Mouse (Mus musculus) lung, postnatal 0 days (tissue): ENCODE measurements around the gene Kpnb1. TPM values are rescaled to one million over a fixed set of nuclear protein-coding genes. Genes with fewer than 3 reads are reported as not detected.
"Not testable (repeated sequence)": the region's sequence is repeated elsewhere in the genome, so short reads cannot be mapped to it uniquely, and the experiment has no call there.

Experiments used
- ATAC-seq: fragments of 200-750 bp; cut with Nextera tagmentation; 2 replicates; pipeline ENCODE4 v1.8.0; 2017; ENCODE audit warnings: moderate library complexity
- DNase-seq: peaks from one replicate; pipeline ENCODE4 v3.0.0-alpha.2; 2016; ENCODE audit warnings: low spot score
- H3K27ac ChIP-seq: fragments of 300-500 bp; sonication (generic); 2 replicates; pipeline ENCODE4 v1.5.1; 2014; ENCODE audit warnings: antibody characterized with exemption, mild to moderate bottlenecking, low read length, mixed read lengths
- H3K27me3 ChIP-seq: fragments of 300-500 bp; sonication (generic); replicated peaks from 2 replicates; pipeline ENCODE4 v1.6.1; 2014; ENCODE audit warnings: low read length, mixed read lengths; ENCODE audit not compliant: insufficient read depth
- H3K36me3 ChIP-seq: fragments of 300-500 bp; sonication (generic); 2 replicates; pipeline ENCODE4 v1.6.1; 2014; ENCODE audit warnings: low read length, mixed read lengths; ENCODE audit not compliant: insufficient read depth
- H3K4me1 ChIP-seq: fragments of 300-500 bp; sonication (generic); 2 replicates; pipeline ENCODE4 v1.6.1; 2014; ENCODE audit warnings: antibody characterized with exemption, low read depth, low read length, mixed read lengths; ENCODE audit not compliant: insufficient read depth
- H3K4me2 ChIP-seq: fragments of 300-500 bp; sonication (generic); replicated peaks from 2 replicates; pipeline ENCODE4 v1.6.1; 2014; ENCODE audit warnings: low read depth, mild to moderate bottlenecking, low read length, moderate library complexity, mixed read lengths
- H3K4me3 ChIP-seq: fragments of 300-500 bp; sonication (generic); 2 replicates; pipeline ENCODE4 v1.5.1; 2014; ENCODE audit warnings: low read depth, low read length
- H3K9ac ChIP-seq: fragments of 300-500 bp; sonication (generic); replicated peaks from 2 replicates; pipeline ENCODE4 v1.6.1; 2014; ENCODE audit warnings: low read depth, mild to moderate bottlenecking
- H3K9me3 ChIP-seq: fragments of 300-500 bp; sonication (generic); 2 replicates; pipeline ENCODE4 v1.6.1; 2016; ENCODE audit warnings: low read length, mixed read lengths
- CTCF ChIP-seq: IDR thresholded peaks from 2 replicates; pipeline ENCODE4 v1.5.1; 2016; ENCODE audit warnings: antibody characterized with exemption, mild to moderate bottlenecking
- EP300 ChIP-seq: IDR thresholded peaks from 2 replicates; pipeline ENCODE4 v1.6.1; 2016; ENCODE audit warnings: antibody characterized with exemption, mild to moderate bottlenecking, control low read depth
- WGBS: fragments of 180-500 bp; shearing (Covaris S2); extraction: QIAGEN DNeasy Blood & Tissue Kit; methylation state at CpG from one replicate; pipeline ENCODE4 v1.1.7; 2014; 5-methylcytosine and 5-hydroxymethylcytosine counted together
- polyA plus RNA-seq: library from polyadenylated mRNA; unstranded; fragments of >200 nt; fragmentation: Nextera tagmentation; extraction: Ambion mirVana; gene quantifications from 2 replicates; pipeline ENCODE4 v1.2.1, GENCODE M21; 2015

Gene Kpnb1
- polyA plus RNA-seq, 1 experiment from 2014 or later: 17.0 TPM

GRCm38 (mm10) chr11:97197021-97197420 lies 9.3 kb upstream of the Kpnb1 start:
- DNase-seq (no peak), ATAC-seq (no peak)
- Histone ChIP-seq H3K4me2 (no peak overlapping the region), H3K4me3 (no peak overlapping the region), H3K36me3 (no peaks in the 10 kb centered on the region), H3K4me1 (no peaks in the 10 kb centered on the region), H3K27ac (no peak overlapping the region), H3K9ac (no peak overlapping the region), H3K27me3 (no peaks in the 10 kb centered on the region), H3K9me3 (no peaks in the 10 kb centered on the region)
- TF ChIP-seq EP300: no peak
- no peak for TF ChIP-seq CTCF
- 65% methylated on average over 8 of the region's 8 CpGs for WGBS

- H3K27ac ChIP-seq: no peak overlapping the region
- DNase-seq: no peak
- no peak overlapping the region for H3K4me3 ChIP-seq
- WGBS: 67% methylated on average over 12 of the region's 12 CpGs
- no peaks in the 10 kb centered on the region for H3K9me3 ChIP-seq
- no peaks in the 10 kb centered on the region for H3K27me3 ChIP-seq
- TF ChIP-seq CTCF: no peak
- no peak for TF ChIP-seq EP300
- no peak for ATAC-seq
- H3K4me1 ChIP-seq: no peaks in the 10 kb centered on the region
- H3K9ac ChIP-seq: no peak overlapping the region
- no peaks in the 10 kb centered on the region for H3K36me3 ChIP-seq
- no peak overlapping the region for H3K4me2 ChIP-seq
Observed at GRCm38 (mm10) chr11:97196541-97196940, 8.9 kb upstream of the Kpnb1 start.

- Histone ChIP-seq H3K4me3 (no peak overlapping the region), H3K9ac (no peak overlapping the region), H3K27me3 (no peaks in the 10 kb centered on the region), H3K4me2 (no peak overlapping the region), H3K36me3 (no peaks in the 10 kb centered on the region), H3K27ac (no peak overlapping the region), H3K9me3 (no peaks in the 10 kb centered on the region), H3K4me1 (no peaks in the 10 kb centered on the region)
- ATAC-seq (no peak), DNase-seq (no peak)
- TF ChIP-seq CTCF (peak; percentile 29; the same call in 1 of the 2 replicates), EP300 (no peak)
Observed at GRCm38 (mm10) chr11:97192621-97192951, 4.9 kb upstream of the Kpnb1 start.

- H3K4me1 ChIP-seq: no peaks in the 10 kb centered on the region
- ATAC-seq: no peak
Observed at GRCm38 (mm10) chr11:97191915-97192620, 4.4 kb upstream of the Kpnb1 start.

GRCm38 (mm10) chr11:97190992-97191391 lies 3.3 kb upstream of the Kpnb1 start:
- 89% methylated on average over 6 of the region's 6 CpGs for WGBS
- DNase-seq: no peak
- Histone ChIP-seq H3K27me3 (no peaks in the 10 kb centered on the region), H3K4me2 (no peak overlapping the region), H3K9me3 (no peaks in the 10 kb centered on the region), H3K4me3 (no peak overlapping the region), H3K4me1 (no peaks in the 10 kb centered on the region), H3K27ac (no peak overlapping the region), H3K36me3 (no peaks in the 10 kb centered on the region), H3K9ac (no peak overlapping the region)
- no peak for TF ChIP-seq CTCF
- no peak for TF ChIP-seq EP300
- ATAC-seq: no peak

More at GRCm38 (mm10) chr11:97191915-97192620, 4.4 kb upstream of the Kpnb1 start:
- H3K36me3 ChIP-seq: no peaks in the 10 kb centered on the region
- WGBS: 57% methylated on average over 6 of the region's 6 CpGs
- H3K9me3 ChIP-seq: no peaks in the 10 kb centered on the region
- no peak for TF ChIP-seq CTCF
- no peak overlapping the region for H3K4me2 ChIP-seq
- H3K4me3 ChIP-seq: no peak overlapping the region
- no peak overlapping the region for H3K9ac ChIP-seq
- no peak for DNase-seq
- no peaks in the 10 kb centered on the region for H3K27me3 ChIP-seq
- H3K27ac ChIP-seq: no peak overlapping the region

- H3K27ac ChIP-seq, H3K4me3 ChIP-seq, H3K9ac ChIP-seq, H3K9me3 ChIP-seq, H3K36me3 ChIP-seq, H3K4me1 ChIP-seq, ATAC-seq, DNase-seq, H3K4me2 ChIP-seq, H3K27me3 ChIP-seq: not testable (repeated sequence)
- 89% methylated on average over 6 of the region's 6 CpGs for WGBS
Observed at GRCm38 (mm10) chr11:97189645-97190044, 2.0 kb upstream of the Kpnb1 start.

- H3K27ac ChIP-seq: no peak overlapping the region
- no peaks in the 10 kb centered on the region for H3K4me1 ChIP-seq
- H3K4me2 ChIP-seq: no peak overlapping the region
- TF ChIP-seq CTCF (no peak), EP300 (no peak)
- DNase-seq: no peak
- no peaks in the 10 kb centered on the region for H3K9me3 ChIP-seq
- no peak overlapping the region for H3K4me3 ChIP-seq
- H3K27me3 ChIP-seq: no peaks in the 10 kb centered on the region
- H3K36me3 ChIP-seq: no peaks in the 10 kb centered on the region
- H3K9ac ChIP-seq: no peak overlapping the region
- ATAC-seq: no peak
- WGBS: 30% methylated on average over 3 of the region's 3 CpGs
Observed at GRCm38 (mm10) chr11:97189231-97189630, 1.6 kb upstream of the Kpnb1 start.
